Mouse (Mus musculus) left cerebral cortex, postnatal 14 days (tissue): ENCODE data around the gene Gm17949. TPM values are rescaled to one million over a fixed set of nuclear protein-coding genes. Genes with fewer than 3 reads are reported as not detected.
"Not testable (repeated sequence)": the region's sequence is repeated elsewhere in the genome, so short reads cannot be mapped to it uniquely, and the experiment has no call there.

ENCODE experiments used
- DNase-seq, 2 experiments: peaks; one replicate each; pipeline ENCODE4 v3.0.0; 2021 to 2022; ENCODE audit warnings: low spot score in 2 of 2, mixed read lengths in 1 of 2
- intact Hi-C: fragments of 180-260 bp; cut with DNase I; formaldehyde crosslinking; loops from one replicate; pipeline ENCODE4 v1.15.1; 2025
- total RNA-seq, 2 experiments: library from RNA; stranded (reverse); gene quantifications; 2 replicates each; pipeline ENCODE4 v1.2.3; 2021

Gm17949 gene
- total RNA-seq, 2 experiments from 2014 or later, result 0.30 TPM; not detected in 1

- intact Hi-C loops, result no loop called here
Measured at GRCm38 (mm10) chr17:57030931-57031660, 19.8 kb downstream of the Gm17949 start, which contains the start of gene Khsrp. Khsrp (minus strand) TSS chr17:57031522.

DNA sequence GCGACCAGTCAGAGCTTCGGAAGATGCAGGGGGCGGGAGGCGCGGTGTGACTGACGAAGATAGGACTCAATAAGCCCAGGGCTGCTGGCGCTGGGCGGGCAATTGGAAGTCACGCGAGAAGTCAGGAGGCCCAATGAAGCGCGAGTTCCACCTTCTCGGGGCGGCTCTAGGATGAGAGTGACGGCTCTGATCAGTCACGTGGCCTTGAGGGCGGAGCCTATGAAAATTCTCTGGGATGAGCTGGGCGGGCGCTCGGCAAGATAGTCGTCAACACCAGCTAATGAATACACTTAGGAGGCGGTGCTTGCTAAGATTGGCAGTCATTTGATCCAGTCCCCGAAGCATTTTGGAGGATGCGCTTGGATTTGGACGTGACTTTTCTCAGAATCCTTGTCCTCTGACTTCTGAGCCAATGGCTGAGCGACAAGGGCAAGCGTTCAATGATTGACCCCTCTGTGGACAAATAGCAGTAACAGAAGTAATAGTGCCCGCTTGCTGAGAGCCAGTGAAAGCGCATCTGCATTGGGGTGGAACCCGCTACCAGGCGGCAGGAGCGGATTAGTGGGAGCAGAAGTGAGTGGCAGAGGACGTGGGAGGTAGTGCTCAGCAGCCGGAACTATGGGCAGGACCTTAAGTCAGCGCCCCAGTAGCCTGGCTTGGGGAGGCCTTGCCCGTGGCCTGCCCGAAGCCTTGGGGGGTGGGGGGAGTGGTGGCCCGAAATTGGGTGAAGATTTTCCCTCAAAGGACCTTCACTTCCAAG is 20.6 kb downstream of the Gm17949 start:
- DNase-seq, result peak; percentile 99 to 100
- intact Hi-C loops, result no loop called here

More at GRCm38 (mm10) chr17:57030931-57031660, 19.8 kb downstream of the Gm17949 start, which contains the start of gene Khsrp:
- DNase-seq, result peak in 1 of 2 experiments; percentile 39

- intact Hi-C loops, result no loop called here
- DNase-seq, result no peak
Measured at GRCm38 (mm10) chr17:57032854-57033253, 21.6 kb downstream of the Gm17949 start.

DNA sequence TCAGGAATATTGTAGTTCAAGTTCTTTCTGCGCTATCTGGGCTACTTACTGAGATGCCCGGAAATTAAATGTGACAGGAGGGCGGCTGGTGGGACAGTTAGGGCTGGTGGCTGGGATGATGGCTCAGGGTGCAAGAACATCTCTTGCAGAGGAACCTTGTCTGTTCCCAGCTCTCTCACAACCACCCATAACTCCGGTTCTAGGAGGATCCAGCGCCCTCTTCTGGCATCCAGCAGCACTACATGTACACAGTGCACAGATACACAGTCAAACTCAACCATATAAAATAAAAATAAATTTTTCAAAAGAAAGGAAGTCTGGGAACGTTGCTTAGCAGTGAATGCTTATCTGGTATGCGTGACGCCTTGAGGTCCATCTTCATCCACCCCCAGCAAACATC is 27.7 kb downstream of the Gm17949 start:
- DNase-seq, result no peak
- intact Hi-C loops, result no loop called here

DNA sequence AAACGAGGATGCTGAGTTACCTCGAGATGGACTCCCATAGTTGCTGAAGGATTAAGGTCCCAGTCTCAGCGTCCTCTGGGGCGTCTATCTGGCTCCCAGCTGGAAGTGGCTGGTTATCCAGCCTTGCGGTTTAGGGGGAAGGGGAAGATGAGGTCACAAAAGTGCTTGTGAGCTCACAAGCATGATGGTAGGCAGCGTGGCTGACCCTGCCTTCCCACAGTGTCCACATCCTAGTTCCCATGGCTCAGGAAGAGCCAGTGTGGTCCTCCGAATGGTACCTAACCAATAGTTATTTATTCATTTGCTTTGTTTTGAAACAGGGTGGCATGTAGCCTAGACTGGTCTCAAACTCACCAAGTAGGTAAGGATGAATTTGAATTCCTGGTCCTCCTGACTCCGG is 30.3 kb downstream of the Gm17949 start, which contains the start of gene Slc25a41:
Slc25a41 (minus strand) TSS at position 101 of the 400 bp plus-strand sequence.
- intact Hi-C loops, result no loop called here

GRCm38 (mm10) chr17:57047406-57047805 is 36.1 kb downstream of the Gm17949 start:
- intact Hi-C loops, result no loop called here
- no peak for DNase-seq

More for the DNA sequence above, 30.3 kb downstream of the Gm17949 start, which contains the start of gene Slc25a41:
- no peak for DNase-seq

GRCm38 (mm10) chr17:57048816-57049215 is 37.5 kb downstream of the Gm17949 start:
- peak in 1 of 2 experiments; percentile 49 for DNase-seq
- intact Hi-C loops, result no loop called here

GRCm38 (mm10) chr17:57051679-57052078 is 40.4 kb downstream of the Gm17949 start:
- intact Hi-C loops, DNase-seq: not testable (repeated sequence)

- intact Hi-C loops, result no loop called here
- DNase-seq, result no peak
Measured at GRCm38 (mm10) chr17:57056246-57056645, 45.0 kb downstream of the Gm17949 start.

DNA sequence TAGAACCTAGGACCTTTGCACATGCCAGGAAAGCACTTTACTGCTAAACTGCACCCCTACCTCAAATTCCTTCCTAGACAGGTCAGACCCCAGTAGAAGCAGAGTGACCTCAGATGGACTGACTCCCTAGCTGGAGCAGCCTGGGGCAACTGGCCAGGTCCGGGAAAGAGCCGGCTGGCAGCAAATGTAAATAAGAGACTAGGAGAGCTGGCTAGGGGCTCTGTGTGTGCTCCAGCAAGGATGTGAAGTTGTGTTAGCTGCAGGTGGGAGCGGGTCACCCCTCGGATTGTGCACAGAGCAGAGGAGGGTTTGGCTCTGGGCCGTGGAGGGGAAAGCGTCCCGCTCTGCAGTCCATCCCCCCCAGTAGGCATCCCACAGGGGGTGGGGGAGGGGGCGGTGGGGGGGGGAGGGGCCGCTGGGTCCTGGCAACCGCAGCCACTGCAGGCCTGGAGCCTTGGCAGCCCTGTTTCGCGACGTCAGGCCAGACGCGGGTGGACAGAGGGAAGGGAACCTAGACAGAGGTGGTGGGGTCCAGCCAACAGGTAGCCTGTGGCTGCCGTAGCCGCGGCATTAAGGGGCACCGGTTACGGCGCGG is 47.7 kb downstream of the Gm17949 start, which contains the start of gene Crb3:
Crb3 (plus strand) TSS at position 215 of the 595 bp plus-strand sequence.
- DNase-seq, result peak in 1 of 2 experiments; percentile 30
- intact Hi-C loops, result no loop called here

GRCm38 (mm10) chr17:57059486-57059977 is 48.3 kb downstream of the Gm17949 start, which contains the start of gene Slc25a23:
Slc25a23 (minus strand) TSS chr17:57059863.
- intact Hi-C loops, result no loop called here
- peak; percentile 75 to 83 for DNase-seq

GRCm38 (mm10) chr17:57060231-57060801 is 49.0 kb downstream of the Gm17949 start:
- intact Hi-C loops, result no loop called here
- DNase-seq, result peak; percentile 95 to 97

DNA sequence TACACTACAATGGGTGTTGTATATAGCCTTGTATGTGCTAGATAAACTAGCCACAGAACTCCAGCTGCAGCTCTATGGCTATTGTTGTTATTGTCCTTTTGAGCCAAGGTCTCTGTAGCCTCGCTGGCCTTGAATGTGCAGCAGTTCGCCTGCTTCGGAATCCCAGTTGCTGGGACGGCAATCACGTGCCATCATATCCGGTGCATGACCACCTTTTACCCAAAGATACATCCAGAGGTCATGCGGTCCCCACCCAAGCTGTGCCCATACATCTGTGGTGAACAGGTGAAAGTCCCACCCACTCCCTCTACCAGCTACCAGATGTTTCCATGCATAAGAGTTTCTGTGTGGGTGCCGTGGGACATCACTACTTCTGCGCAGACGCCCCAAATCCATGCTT is 49.8 kb downstream of the Gm17949 start:
- intact Hi-C loops, result no loop called here
- DNase-seq, result no peak

DNA sequence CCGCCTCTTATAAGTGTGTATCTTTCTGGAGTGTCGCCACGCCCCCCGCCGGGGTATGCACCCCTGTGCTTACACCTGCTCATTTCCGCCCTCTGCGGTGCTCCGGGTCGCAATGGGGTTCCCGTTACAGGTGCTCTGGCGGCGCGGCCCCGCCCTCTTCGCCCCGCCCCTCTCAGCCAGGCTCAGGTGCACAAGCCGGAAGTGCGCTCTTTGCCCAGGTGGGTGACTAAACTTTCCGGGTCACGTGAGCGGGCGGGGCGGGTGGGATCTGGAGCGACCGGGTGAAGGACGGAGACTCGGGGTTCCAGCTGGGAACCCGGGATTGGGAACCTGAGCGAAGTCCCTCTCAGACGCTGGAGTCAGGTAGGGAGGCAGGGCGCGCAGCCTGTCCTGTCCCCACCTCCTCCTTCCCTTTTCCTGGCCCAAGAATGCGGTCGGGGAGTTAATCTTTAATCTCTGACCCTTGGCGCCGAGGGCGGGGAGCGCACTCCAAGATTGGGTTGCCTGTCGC is 50.8 kb downstream of the Gm17949 start:
- DNase-seq, result no peak
- intact Hi-C loops, result no loop called here

DNA sequence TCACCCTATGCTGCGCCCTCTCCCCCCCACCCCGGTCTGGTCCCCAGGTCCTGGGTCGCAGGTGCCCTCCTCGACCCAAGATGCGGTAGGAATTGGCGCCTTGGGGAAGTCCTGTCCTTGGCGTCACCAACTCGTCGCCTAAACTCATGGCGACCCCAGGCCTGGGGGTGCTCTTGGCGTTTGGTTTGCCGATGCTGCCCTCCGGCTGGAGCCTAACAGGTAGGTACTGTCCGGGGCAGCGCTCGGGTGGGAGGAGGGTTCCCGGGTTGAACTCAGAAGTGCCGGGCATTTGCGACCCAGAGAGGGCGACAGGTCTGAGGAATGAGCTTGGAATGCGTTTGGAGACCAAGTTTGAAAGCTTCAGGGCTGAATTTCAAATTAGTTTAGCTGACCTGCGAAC is 51.3 kb downstream of the Gm17949 start:
- intact Hi-C loops, result no loop called here
- DNase-seq, result no peak

- intact Hi-C loops, result no loop called here
- no peak for DNase-seq
Measured at GRCm38 (mm10) chr17:57063031-57063430, 51.8 kb downstream of the Gm17949 start.

DNA sequence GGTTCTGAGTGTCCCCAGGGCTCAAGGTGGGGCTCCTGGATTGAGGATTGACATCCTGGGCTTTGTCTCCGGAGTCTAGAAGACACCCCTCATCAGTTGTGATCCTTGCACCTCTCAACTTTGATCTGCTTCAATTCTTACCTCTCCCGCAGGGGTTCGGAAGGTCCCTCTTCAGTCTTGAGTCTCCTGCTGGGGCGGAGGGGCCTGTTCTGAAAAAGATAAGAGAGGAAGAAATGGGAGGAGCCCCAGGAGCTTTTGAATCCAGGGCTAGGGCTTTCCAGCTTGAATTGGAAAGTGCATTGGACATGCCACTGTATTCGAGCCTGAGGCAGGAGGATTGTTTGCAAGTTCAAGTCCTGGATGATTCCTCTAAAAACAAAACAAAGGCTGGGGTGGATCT is 55.6 kb downstream of the Gm17949 start:
- intact Hi-C loops, result no loop called here
- no peak for DNase-seq

DNA sequence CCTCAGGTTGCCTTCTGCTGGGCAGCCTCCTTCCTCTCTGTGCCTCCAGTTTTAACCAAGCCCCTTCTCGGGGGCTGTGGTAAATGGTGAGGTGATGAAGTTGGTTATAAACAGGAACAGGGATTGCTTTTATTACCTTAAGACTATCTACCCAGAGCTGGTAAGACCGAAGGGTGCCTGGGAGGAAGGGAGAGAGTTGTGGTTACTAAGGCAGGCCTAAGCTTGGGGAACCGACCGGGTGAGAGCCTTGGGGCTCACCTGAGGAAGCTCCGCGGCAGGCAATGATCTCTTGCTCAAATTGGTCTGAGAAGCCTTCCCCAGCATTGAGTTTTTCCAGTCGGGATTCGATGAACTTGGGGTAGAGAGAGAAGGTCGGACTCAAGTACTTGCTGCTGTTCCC is 59.0 kb downstream of the Gm17949 start:
- intact Hi-C loops, result no loop called here
- no peak for DNase-seq

DNA sequence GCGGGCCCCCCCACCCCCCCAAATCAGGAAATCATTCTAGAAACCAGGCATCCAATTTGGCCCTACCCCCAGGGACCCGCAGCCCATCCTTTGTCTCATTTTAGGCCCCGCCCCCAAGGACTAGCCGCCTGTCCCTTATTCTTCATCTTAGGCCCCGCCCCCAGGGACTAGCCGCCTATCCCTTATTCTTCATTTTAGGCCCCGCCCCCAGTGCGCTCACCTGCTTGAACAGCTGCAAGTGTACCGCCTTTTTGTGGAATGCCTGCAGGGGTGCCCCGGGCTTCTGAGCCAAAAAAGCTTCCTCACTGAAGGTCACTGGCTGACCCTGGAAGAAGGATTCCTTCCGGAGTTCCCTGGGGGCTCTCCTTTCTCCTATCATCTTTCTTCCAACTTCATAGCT is 59.4 kb downstream of the Gm17949 start:
- intact Hi-C loops, result no loop called here
- DNase-seq, result no peak
